Mouse (Mus musculus) megakaryocyte, embryonic 14.5 days (primary cell): ENCODE measurements around the gene Irgq.

Experiments used
- FLI1 ChIP-seq: IDR thresholded peaks from 2 replicates; pipeline ENCODE4 v1.6.1; 2012; ENCODE audit warnings: low read length, inconsistent platforms, mixed read lengths
- GATA1 ChIP-seq: IDR thresholded peaks from 3 replicates; pipeline ENCODE4 v1.6.1; 2012; ENCODE audit warnings: mixed read lengths, low read length, inconsistent platforms, borderline replicate concordance

- TF ChIP-seq GATA1 (no peak), FLI1 (no peak)
Observed at GRCm38 (mm10) chr7:24547534-24548036, 17.1 kb downstream of the Irgq start.
